Mouse (Mus musculus): ENCODE measurements around the gene Ankle1.
"Not testable (repeated sequence)": the region's sequence is repeated elsewhere in the genome, so short reads cannot be mapped to it uniquely, and the experiment has no call there.

Ankle1 gene

DNA sequence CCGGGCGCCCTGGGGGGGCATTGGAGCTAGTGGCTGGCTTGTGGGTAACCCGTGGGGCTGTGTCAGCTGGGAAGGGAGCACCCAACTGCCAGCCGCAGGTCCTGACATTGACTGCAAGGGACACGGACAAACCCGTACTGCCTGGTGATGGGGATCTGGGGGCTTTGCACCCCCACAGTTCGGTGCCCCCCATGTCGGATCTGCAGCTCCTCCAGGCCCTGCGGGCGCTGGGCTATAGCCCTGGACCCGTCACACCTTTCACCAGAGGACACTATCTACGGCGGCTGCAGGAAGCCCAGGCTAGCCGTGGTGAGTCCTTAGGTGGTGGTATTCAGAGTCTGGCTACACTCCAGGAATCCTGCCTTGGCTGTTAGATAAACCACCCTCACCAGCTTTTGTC is 1.6 kb downstream of the Ankle1 start:
- DNase-seq (ENCODE audit: low spot score in 2 of 2): no peak

- DNase-seq (ENCODE audit: low spot score in 2 of 2): no peak
Observed at GRCm38 (mm10) chr8:71408231-71408630, 2.4 kb downstream of the Ankle1 start.

GRCm38 (mm10) chr8:71411535-71412273 is 5.9 kb downstream of the Ankle1 start:
- DNase-seq (ENCODE audit: low spot score in 2 of 2): no peak

DNA sequence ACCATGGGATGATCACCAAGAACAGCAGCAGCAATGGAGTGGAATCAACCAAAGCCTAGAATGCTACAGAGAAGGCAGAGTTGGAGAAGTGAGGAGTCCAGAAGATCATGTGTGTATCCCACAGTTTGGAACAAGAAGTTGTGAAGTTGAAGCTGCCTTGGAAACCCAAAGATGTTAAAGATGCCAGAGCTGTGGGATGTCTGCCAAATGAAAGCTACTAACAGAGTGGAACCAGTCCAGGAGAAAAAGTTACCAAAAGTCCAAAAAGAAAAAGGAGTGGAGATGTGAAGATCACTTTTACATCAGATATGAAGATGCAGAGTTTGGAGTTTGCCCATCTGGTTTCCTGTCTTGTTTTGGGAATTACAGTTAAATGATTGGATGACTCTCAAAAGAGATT is 16.3 kb downstream of the Ankle1 start:
- no peak for DNase-seq (ENCODE audit: low spot score in 2 of 2)

GRCm38 (mm10) chr8:71432935-71433334 is 27.1 kb downstream of the Ankle1 start:
- not testable (repeated sequence) for DNase-seq (ENCODE audit: low spot score in 2 of 2)

GRCm38 (mm10) chr8:71437041-71437440 is 31.2 kb downstream of the Ankle1 start:
- no peak for DNase-seq (ENCODE audit: low spot score in 2 of 2)

DNA sequence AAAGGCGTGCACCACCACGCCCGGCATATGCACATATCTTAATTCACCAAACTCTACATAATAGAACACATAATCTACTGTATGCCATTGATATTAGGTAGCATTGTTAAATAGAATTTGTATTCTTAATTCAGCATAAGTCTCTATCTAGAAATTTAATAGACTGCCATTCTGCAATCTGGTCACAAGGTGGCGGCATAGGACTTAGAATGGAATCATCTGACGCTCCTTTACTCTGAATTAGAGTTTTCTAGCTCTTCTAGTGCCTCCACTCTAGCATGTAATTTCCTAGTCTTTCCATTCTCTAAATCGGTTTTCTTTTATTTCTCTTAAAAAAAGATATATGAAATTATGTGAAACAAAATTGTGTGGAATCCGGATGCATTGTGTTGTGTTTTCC is 35.6 kb downstream of the Ankle1 start:
- peak in 1 of 2 experiments; percentile 66 for DNase-seq (ENCODE audit: low spot score in 2 of 2)

GRCm38 (mm10) chr8:71445096-71445495 is 39.3 kb downstream of the Ankle1 start:
- DNase-seq (ENCODE audit: low spot score in 2 of 2): no peak

GRCm38 (mm10) chr8:71451337-71451736 is 45.5 kb downstream of the Ankle1 start:
- DNase-seq (ENCODE audit: low spot score in 2 of 2): no peak

DNA sequence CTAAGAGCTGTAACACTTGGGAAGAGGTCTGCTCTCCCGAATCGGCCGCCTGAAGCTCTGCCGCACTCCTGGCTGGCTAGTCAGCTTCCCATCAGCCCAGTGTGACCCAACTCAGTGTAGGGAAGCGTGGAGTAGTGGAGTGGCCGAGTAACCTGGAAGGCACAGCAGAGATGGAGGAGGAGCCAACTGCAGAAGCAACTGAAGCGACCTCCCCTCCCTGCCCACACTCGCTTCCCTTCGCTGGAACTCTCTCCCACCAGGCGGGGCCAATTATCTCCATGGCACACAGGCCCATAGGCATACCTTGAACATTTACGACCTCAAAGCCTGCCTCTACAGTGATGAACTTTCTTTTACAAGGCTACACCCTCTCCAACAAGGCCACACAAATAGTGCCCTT is 46.0 kb downstream of the Ankle1 start:
- DNase-seq (ENCODE audit: low spot score in 2 of 2): peak in 1 of 2 experiments; percentile 11

- DNase-seq (ENCODE audit: low spot score in 2 of 2): peak in 1 of 2 experiments; percentile 10
Observed at GRCm38 (mm10) chr8:71452669-71453068, 46.9 kb downstream of the Ankle1 start.

GRCm38 (mm10) chr8:71454668-71455067 is 48.9 kb downstream of the Ankle1 start:
- peak; percentile 19 for DNase-seq (ENCODE audit: low spot score in 2 of 2)

DNA sequence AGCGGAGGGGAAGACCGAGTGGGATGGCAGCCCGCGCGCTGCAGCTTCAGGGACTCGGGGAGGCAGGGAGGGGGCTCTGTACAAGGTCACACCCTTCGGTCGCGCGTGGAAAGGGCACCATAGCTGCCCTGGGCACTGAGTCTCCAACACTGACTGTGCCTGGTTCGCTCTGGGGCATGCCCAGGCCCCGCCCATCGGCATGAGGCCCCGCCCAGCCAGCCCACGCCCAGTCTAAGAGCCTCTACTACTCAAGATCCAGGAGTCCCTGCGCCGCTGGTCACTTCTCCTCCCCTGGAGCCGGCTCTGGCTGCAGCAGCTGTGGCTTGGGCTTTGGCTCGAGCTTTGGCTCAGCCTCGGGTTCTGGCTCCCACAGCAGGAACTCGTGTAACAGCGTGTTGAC is 51.1 kb downstream of the Ankle1 start:
- peak; percentile 23 to 33 for DNase-seq (ENCODE audit: low spot score in 2 of 2)

DNA sequence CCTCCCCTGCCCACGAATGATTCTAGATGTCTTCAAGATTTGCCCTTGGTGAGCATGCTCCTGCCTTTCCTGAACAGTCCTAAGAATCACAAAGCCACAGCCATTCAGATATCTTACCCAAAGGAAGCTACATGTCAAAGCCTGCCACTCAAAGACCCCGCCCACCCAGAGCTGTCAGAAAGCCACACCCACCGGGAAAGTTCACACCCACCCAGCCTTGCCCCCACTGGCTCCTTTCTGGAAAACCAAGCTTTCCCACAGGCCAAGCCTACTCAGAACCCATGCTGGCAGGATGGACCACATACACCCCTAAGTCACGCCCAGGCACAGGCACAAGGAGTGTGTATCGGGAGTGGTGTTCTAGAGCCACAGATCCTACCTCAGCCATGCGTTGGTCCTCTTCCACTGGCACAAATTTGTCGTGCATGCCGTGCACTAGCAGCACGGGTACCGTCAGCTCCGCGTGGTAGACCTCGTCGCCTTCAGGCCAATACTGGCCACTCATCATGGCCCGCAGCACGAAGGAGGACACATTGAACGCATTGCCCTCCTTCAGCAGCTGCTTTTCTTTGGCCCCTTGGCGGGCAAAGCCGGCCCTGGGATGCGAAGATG is 52.0 kb downstream of the Ankle1 start:
- DNase-seq (ENCODE audit: low spot score in 2 of 2): peak; percentile 25 to 38

Data from right cerebral cortex, postnatal 10 days (tissue).